ENCODE assay signal across 1 mouse cellular context in the genomic region with DNA sequence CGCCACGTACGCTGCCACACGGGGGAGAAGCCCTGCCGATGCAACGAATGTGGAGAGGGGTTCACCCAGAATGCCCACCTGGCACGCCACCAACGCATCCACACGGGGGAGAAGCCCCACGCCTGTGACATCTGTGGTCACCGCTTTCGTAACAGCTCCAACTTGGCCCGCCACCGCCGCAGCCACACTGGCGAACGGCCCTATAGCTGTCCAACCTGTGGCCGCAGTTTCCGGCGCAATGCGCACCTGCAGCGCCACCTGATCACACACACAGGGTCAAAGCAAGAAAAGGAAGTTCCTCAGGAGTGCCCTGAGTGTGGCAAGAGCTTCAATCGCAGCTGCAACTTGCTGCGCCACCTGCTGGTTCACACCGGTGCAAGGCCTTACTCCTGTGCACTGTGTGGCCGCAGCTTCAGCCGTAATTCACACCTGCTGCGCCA.
A peak's percentile ranks its signal among the peaks of the same experiment; 100 is the strongest.
TF ChIP-seq lines count a peak whose summit lies in the region.

No protein-coding gene starts in this region.

TF ChIP-seq in MEL, 35 proteins besides CTCF, POLR2A, EP300 and RAD21:
- TF ChIP-seq ZC3H11A (IDR thresholded peaks at IDR 0.05; ENCODE audit: low read depth, low read length), result peak; percentile 57
- TF ChIP-seq GATA1 (IDR thresholded peaks at IDR 0.05; ENCODE audit: low read depth, low read length), result no peak
- peak; percentile 85 for TF ChIP-seq SMC3 (IDR thresholded peaks at IDR 0.05; ENCODE audit: low read depth, low read length)
- TF ChIP-seq MAX (IDR thresholded peaks at IDR 0.05; ENCODE audit: low read length), result no peak
TF ChIP-seq in MEL: peak in this region for 2.
